ENCODE assay signal across 15 mouse cellular contexts in genomic region chr9:119478345-119478744, GRCm38 (mm10). TPM values are rescaled to one million over a fixed set of nuclear protein-coding genes. Genes with fewer than 3 reads are reported as not detected.
DNase-seq lines count a peak whose midpoint lies in the region; ATAC-seq and TF ChIP-seq lines count a peak whose summit lies in the region.
"Had no signal": no experiment of that assay in that cellular context is flagged by ENCODE, and none has a peak within 500 bp of the region (broad histone marks: within the 10 kb centered on the region; RNA-seq: fewer than 3 reads in every experiment).

No protein-coding gene starts in this region.

- no peak for TF ChIP-seq POLR2A in brain, embryonic 14.5 days (IDR thresholded peaks at IDR 0.05; ENCODE audit: borderline replicate concordance, extremely low read depth, insufficient read depth, insufficient read length, poor library complexity, severe bottlenecking)

- WGBS in kidney, embryonic 14.5 days: 77% methylated on average over 11 of the region's 11 CpGs

- H3K4me2 ChIP-seq in kidney, embryonic 14.5 days (replicated peaks; ENCODE audit: low read depth, low read length): no peak overlapping the region
- H3K4me2 ChIP-seq: embryonic facial prominence, embryonic 12.5 days; forebrain, embryonic 12.5 days; limb, embryonic 12.5 days had no signal

- H3K4me3 ChIP-seq in kidney, embryonic 14.5 days (ENCODE audit: low read length): no peak overlapping the region
- H3K4me3 ChIP-seq: embryonic facial prominence, embryonic 12.5 days; forebrain, embryonic 12.5 days; limb, embryonic 12.5 days had no signal

- no peak overlapping the region for H3K9ac ChIP-seq in kidney, embryonic 14.5 days (ENCODE audit: low read depth, low read length)
- H3K9ac ChIP-seq: embryonic facial prominence, embryonic 12.5 days; forebrain, embryonic 12.5 days; limb, embryonic 12.5 days had no signal

- H3K36me3 ChIP-seq in kidney, embryonic 14.5 days (ENCODE audit: control insufficient read depth, insufficient read depth, low read length): no peaks in the 10 kb centered on the region
- H3K36me3 ChIP-seq: embryonic facial prominence, embryonic 12.5 days; forebrain, embryonic 12.5 days; limb, embryonic 12.5 days had no signal

- TF ChIP-seq CTCF in brain, embryonic 14.5 days (IDR thresholded peaks at IDR 0.05; ENCODE audit: borderline replicate concordance, extremely low read depth, insufficient read depth, insufficient read length): no peak

- H3K9me3 ChIP-seq in kidney, embryonic 14.5 days (ENCODE audit: control insufficient read depth, low read length): no peaks in the 10 kb centered on the region
- H3K9me3 ChIP-seq: embryonic facial prominence, embryonic 12.5 days; forebrain, embryonic 12.5 days; limb, embryonic 12.5 days had no signal

- no peak for ATAC-seq in kidney, embryonic 14.5 days (ENCODE audit: low FRiP score, low TSS enrichment)
- ATAC-seq: midbrain, embryonic 16.5 days had no signal

- no peak overlapping the region for H3K27ac ChIP-seq in kidney, embryonic 14.5 days (ENCODE audit: low read depth, low read length)
- H3K27ac ChIP-seq: embryonic facial prominence, embryonic 12.5 days; forebrain, embryonic 12.5 days; limb, embryonic 12.5 days; macrophage had no signal

- no peaks in the 10 kb centered on the region for H3K4me1 ChIP-seq in kidney, embryonic 14.5 days (ENCODE audit: control insufficient read depth, insufficient read depth, low read length)
- H3K4me1 ChIP-seq: embryonic facial prominence, embryonic 12.5 days had no signal

- H3K27me3 ChIP-seq in kidney, embryonic 14.5 days (ENCODE audit: control insufficient read depth, insufficient read depth, low read length): no peaks in the 10 kb centered on the region
- H3K27me3 ChIP-seq: embryonic facial prominence, embryonic 12.5 days; forebrain, embryonic 12.5 days; limb, embryonic 12.5 days had no signal

- peak; percentile 38 for DNase-seq in gastrocnemius, postnatal 10 days
- DNase-seq in gastrocnemius, adult 8-10 months (ENCODE audit: low spot score in 2 of 2): no peak
- peak; percentile 18 to 58 for DNase-seq in kidney, adult 8-10 months
- DNase-seq in brain, embryonic 14.5 days (ENCODE audit: low read depth): peak; percentile 66
- peak; percentile 60 for DNase-seq in heart, postnatal 4 days
- no peak for DNase-seq in right cerebral cortex, postnatal 4 days
- DNase-seq: lung, adult 18-20 months; right cerebral cortex, adult 18-20 months; thymus, adult 2 months had no signal

RNA-seq across cellular contexts. Expression of gene Exog, which starts 33.6 kb away (rescaled TPM):
- 1 to 10 TPM; 2.4 to 3.1 TPM for total RNA-seq in gastrocnemius, postnatal 10 days (2021)
- total RNA-seq in gastrocnemius, adult 8-10 months (2022): 1 to 10 TPM; 1.4 to 1.8 (median 1.6) TPM
- polyA plus RNA-seq in kidney, embryonic 14.5 days (2014; fragmentation: Nextera tagmentation; extraction: Ambion mirVana): 21.4 and 27.8 TPM in 2 replicates
- polyA plus RNA-seq in brain, embryonic 14.5 days (2012; rRNA removed): 21.4 and 25.7 TPM in 2 replicates
- 1 to 10 TPM; 4.2 to 4.5 TPM for total RNA-seq in heart, postnatal 4 days (2021)

Comparison
In these comparisons a context has a peak if more than half of its experiments do, and no peak if none do; other contexts are left out.
1. DNase-seq: peak in gastrocnemius, postnatal 10 days (single experiment), kidney, adult 8-10 months (2 of 2), brain, embryonic 14.5 days (single experiment) and heart, postnatal 4 days (single experiment); none in gastrocnemius, adult 8-10 months (0 of 2) and right cerebral cortex, postnatal 4 days (single experiment).